Mouse (Mus musculus) limb, embryonic 10.5 days (tissue): Measurements from ENCODE around the gene Gtf2h4. TPM values are rescaled to one million over a fixed set of nuclear protein-coding genes. Genes with fewer than 3 reads are reported as not detected.

ENCODE experiments used
- DNase-seq: peaks from one replicate; pipeline ENCODE4 v3.0.0-alpha.2; 2017; ENCODE audit warnings: low spot score
- H3K27ac ChIP-seq: fragments of 300-500 bp; sonication (generic); 2 replicates; pipeline ENCODE4 v1.5.1; 2016; ENCODE audit warnings: mild to moderate bottlenecking
- H3K27me3 ChIP-seq: fragments of 300-500 bp; sonication (generic); 2 replicates; pipeline ENCODE4 v1.6.1; 2016; ENCODE audit warnings: low read depth, mild to moderate bottlenecking; ENCODE audit not compliant: poor library complexity, severe bottlenecking
- H3K36me3 ChIP-seq: fragments of 300-500 bp; sonication (generic); 2 replicates; pipeline ENCODE4 v1.6.1; 2016; ENCODE audit warnings: mild to moderate bottlenecking, moderate library complexity
- H3K4me1 ChIP-seq: fragments of 300-500 bp; sonication (generic); 2 replicates; pipeline ENCODE4 v1.6.1; 2016
- H3K4me3 ChIP-seq: fragments of 300-500 bp; sonication (generic); 2 replicates; pipeline ENCODE4 v1.5.1; 2016; ENCODE audit warnings: mild to moderate bottlenecking, moderate library complexity
- H3K9me3 ChIP-seq: fragments of 300-500 bp; sonication (generic); replicated peaks from 2 replicates; pipeline ENCODE4 v1.6.1; 2016; ENCODE audit warnings: mild to moderate bottlenecking
- WGBS: fragments of 180-500 bp; shearing (Covaris S2); methylation state at CpG from one replicate; pipeline ENCODE4 v1.1.7; 2016; 5-methylcytosine and 5-hydroxymethylcytosine counted together
- polyA plus RNA-seq: library from polyadenylated mRNA; unstranded; fragments of >200 nt; fragmentation: Nextera tagmentation; extraction: Ambion mirVana; gene quantifications from 2 replicates; pipeline ENCODE4 v1.2.1, GENCODE M21; 2016

The Gtf2h4 gene
- polyA plus RNA-seq, 1 experiment from 2014 or later, result 67.0 TPM

DNA sequence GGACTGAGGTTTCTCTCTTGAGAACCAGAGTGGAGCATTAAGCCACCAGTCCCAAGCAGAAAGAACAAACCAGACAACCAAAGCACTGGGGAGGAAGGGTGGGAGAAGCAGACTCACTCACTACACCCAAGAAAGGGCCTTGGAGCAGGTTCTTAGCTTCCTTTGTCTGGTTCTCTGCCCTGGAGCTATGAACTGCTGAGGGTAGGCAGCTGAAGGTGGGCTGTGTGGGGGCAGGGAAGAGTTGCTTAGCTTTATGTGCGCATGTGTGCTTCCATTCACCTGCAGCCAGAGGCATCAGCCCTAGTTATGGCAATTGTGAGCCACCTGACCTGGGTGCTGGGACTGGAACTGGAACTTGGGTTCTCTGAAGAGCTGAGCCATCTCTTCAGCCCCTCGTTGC lies 20.5 kb downstream of the Gtf2h4 start:
- WGBS, result 79% methylated on average over 2 of the region's 2 CpGs
- Histone ChIP-seq H3K9me3 (no peaks in the 10 kb centered on the region), H3K36me3 (peaks cover 37% of the 10 kb centered on the region), H3K27ac (no peak overlapping the region), H3K4me3 (no peak overlapping the region), H3K27me3 (no peaks in the 10 kb centered on the region), H3K4me1 (no peaks in the 10 kb centered on the region)
- no peak for DNase-seq

DNA sequence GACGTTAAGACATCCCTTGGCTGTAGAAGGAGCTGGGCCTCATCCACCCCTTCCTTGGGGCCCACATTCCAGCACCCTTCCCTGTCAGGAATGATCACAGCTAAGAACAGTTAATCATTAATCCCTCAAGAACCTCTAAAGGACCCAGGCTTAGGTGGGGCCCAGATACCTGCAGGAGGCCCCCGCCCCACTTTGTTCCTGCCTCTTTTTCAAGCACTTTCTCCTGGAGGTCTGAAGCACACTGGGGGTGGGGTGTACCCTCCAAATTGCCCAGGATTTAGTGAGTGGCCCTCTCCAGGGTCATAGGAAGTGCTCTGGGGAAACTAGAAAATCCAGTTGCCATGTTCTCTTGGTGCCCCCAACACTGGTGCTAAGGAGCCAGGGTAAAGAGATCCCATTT lies 24.1 kb downstream of the Gtf2h4 start:
- DNase-seq, result no peak

DNA sequence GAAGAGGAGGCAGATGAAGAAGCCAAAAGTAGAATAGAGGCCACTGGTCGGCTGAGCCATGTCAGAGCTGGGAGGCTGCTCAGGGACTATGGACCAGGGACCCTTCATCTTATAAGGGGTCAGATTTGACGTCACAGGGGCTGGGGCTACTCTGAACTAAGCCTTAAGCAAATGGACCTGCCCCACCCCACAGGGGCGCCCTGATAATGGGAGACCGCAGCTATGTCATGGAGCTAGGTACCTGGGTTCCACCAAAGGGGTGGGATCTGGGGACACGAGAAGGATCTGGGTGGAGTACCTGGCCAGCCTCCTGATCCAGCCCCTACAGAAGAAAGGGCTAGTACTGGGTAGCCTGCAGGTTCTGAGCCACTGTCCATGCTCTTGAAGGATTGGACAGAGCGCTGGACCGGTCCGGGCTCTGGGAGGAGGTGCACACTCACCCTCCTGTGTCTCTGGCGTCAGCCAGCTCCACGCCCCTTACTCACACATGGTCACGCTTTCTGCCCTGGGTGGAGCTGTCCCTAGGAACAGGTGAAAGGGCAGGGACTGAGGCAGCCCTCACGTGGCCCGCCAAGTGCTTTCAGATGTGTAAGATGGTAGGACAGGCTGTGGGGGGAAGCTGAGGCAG lies 29.8 kb downstream of the Gtf2h4 start, which contains the start of gene Mucl3:
Gene Mucl3, minus strand, starts transcription at position 87 of the 628 bp plus-strand sequence.
- Histone ChIP-seq H3K27me3 (peaks cover 13% of the 10 kb centered on the region; the same call in 1 of the 2 replicates), H3K4me1 (no peaks in the 10 kb centered on the region), H3K4me3 (no peak within 1 kb of the TSS), H3K9me3 (no peaks in the 10 kb centered on the region), H3K27ac (no peak within 1 kb of the TSS), H3K36me3 (no peaks in the 10 kb centered on the region)
- DNase-seq, result no peak
- 76% methylated on average over 13 of the region's 13 CpGs for WGBS

More for the DNA sequence above, 24.1 kb downstream of the Gtf2h4 start:
- no peaks in the 10 kb centered on the region for H3K4me1 ChIP-seq
- no peaks in the 10 kb centered on the region; the same call in 1 of the 2 replicates for H3K36me3 ChIP-seq
- H3K27ac ChIP-seq, result no peak overlapping the region
- H3K4me3 ChIP-seq, result no peak overlapping the region
- 71% methylated on average over 2 of the region's 2 CpGs for WGBS
- H3K27me3 ChIP-seq, result no peaks in the 10 kb centered on the region
- no peaks in the 10 kb centered on the region for H3K9me3 ChIP-seq

DNA sequence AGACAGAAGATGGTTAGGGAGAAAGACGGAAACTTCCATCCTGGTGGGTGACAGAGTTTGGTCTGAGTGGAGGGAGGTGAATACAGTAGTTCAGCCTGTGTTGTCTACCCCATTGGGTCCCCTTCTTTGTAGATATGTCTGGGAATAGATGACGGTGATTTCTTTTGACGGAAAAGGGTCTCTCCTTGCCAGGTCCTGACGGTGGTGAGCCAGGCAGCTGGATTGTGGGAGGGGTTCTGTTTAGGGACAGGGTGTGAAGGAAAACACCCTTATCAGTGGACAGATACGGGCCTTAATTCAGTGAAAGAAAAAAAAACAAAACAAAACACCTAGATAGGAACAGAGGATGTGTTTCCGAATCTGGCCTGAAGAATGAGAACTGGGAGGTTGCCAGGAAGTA lies 34.2 kb downstream of the Gtf2h4 start:
- no peak overlapping the region for H3K4me3 ChIP-seq
- no peak for DNase-seq
- WGBS, result 80% methylated on average over 6 of the region's 6 CpGs
- no peak overlapping the region for H3K27ac ChIP-seq
- peaks cover 32% of the 10 kb centered on the region for H3K27me3 ChIP-seq
- no peaks in the 10 kb centered on the region for H3K36me3 ChIP-seq
- H3K4me1 ChIP-seq, result peaks cover 4% of the 10 kb centered on the region
- H3K9me3 ChIP-seq, result no peaks in the 10 kb centered on the region

DNA sequence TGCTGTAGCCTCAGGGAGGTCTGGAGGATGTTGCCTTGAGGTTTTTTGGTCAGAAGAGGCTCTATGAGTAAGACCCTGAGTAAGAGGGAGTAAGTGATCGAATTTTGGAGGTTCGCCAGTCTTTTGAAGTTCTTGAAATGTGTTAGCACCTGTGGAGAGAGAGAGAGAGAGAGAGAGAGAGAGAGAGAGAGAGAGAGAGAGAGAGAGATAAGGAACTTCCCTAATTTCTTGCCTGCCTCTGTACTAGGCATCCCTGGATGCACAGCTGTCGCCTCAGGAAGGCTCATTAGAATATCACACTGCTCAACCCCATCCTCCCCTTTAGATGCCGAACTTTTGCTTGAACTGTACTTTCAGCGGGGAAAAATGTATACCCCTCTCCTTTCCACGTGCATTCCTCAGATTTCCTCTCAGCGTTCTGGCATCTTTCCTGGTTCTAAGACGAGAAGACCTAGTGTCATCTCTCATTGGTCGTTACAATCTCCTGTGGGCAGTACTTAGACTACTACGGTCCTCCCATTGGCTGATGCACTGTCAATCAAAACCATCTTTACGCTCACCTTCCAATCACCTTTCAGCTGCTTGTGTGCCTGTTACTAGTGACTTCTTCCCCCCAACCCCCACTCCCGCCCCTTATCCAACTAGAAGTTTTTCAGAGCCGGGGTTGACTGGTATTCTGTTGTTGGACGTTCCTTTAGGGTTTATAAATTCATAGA lies 34.9 kb downstream of the Gtf2h4 start:
- WGBS, result 24% methylated on average over 14 of the region's 14 CpGs
- peak; percentile 50 for DNase-seq
- Histone ChIP-seq H3K9me3 (no peaks in the 10 kb centered on the region), H3K36me3 (no peaks in the 10 kb centered on the region), H3K27me3 (peaks cover 27% of the 10 kb centered on the region), H3K27ac (no peak overlapping the region), H3K4me3 (peak overlapping the region; percentile 24; the same call in 1 of the 2 replicates), H3K4me1 (peaks cover 4% of the 10 kb centered on the region)

DNA sequence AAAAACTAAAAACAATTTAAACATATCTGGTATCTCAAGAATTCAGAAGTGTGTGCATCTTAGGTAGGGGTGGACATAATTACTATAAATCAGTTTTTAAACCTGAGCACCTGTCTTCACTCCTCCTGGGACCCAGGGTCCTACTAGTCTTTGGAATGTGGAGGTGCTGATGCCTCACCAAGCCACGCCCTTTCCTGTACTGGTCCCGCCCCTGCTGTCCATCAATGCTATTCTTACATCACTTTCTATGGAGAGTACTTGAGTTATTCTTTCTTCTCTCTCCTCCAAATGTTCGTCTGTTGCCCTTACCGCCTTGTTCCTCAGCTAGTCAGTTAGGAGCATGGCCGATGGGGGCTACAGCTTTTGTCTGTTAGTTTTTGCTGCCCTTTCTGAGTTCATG lies 37.2 kb downstream of the Gtf2h4 start:
- peaks cover 20% of the 10 kb centered on the region for H3K27me3 ChIP-seq
- no peaks in the 10 kb centered on the region for H3K36me3 ChIP-seq
- H3K27ac ChIP-seq, result no peak overlapping the region
- no peaks in the 10 kb centered on the region for H3K9me3 ChIP-seq
- H3K4me3 ChIP-seq, result no peak overlapping the region
- 42% methylated on average over 5 of the region's 5 CpGs for WGBS
- H3K4me1 ChIP-seq, result peaks cover 4% of the 10 kb centered on the region
- DNase-seq, result no peak

DNA sequence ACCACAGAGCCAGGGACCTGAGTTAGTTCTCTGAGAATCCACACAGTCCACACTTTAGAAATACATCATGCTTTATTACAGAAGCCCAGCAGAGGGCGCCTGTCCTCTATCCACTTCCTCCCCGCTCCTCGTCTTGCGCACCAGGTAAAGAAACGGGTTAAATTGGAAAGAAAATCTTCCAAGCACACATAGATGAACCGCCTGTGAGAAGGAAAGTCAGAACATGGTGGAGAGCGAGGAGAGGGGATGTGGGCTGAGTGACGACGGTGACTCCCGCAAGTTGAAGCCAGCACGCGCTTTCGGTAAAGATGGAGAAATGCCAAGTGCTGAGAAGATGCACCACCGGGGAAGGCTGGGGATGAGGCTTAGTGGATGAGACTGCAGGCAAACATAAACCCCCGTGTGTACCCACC lies 37.8 kb downstream of the Gtf2h4 start:
- Histone ChIP-seq H3K4me1 (peaks cover 4% of the 10 kb centered on the region), H3K4me3 (peak overlapping the region; percentile 42), H3K9me3 (no peaks in the 10 kb centered on the region), H3K27me3 (peaks cover 19% of the 10 kb centered on the region), H3K27ac (no peak overlapping the region), H3K36me3 (no peaks in the 10 kb centered on the region)
- DNase-seq, result peak; percentile 79
- WGBS, result 6% methylated on average over 15 of the region's 15 CpGs

DNA sequence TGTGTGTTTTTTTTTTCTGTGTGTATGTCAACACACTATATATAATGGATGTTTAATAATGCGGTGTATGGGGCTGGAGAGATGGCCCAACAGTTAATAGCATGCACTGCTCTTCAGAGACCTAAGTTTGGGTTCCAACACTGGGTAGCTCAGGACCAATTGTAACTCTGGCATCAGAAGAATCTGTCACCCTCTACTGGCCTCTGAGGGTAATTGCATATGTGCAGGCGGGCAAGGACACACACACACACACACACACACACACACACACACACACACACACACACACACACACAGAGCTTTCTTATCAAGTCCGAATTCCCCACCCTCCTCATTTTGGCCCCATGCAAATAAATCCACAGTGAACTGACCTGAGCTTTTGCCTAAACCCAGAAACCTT lies 38.3 kb downstream of the Gtf2h4 start:
- Histone ChIP-seq H3K27ac (no peak overlapping the region), H3K36me3 (no peaks in the 10 kb centered on the region), H3K4me1 (peaks cover 4% of the 10 kb centered on the region), H3K27me3 (peaks cover 19% of the 10 kb centered on the region), H3K9me3 (no peaks in the 10 kb centered on the region), H3K4me3 (no peak overlapping the region)
- 79% methylated on average over 3 of the region's 3 CpGs for WGBS
- no peak for DNase-seq

DNA sequence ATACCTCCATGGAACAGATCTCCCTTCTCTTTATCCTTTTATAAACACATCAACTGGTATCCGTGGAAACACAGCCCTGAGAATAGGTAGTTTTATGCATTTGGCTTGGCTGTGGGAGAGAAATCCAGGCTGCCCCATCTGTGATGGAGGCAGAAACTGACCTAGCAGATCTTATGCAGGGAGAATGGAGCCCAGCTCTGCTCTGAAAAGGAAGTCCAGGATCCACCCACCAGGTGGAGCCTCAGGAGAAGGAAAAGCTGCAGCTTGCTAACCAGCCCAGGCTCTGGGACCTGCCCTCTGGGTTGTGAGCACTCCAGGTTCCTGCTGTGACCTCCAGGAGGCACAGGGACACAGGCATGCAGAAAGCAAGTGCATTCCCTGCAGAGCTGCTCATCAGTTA lies 39.5 kb downstream of the Gtf2h4 start:
- WGBS, result 37% methylated on average over 1 of the region's 1 CpGs
- no peak overlapping the region for H3K4me3 ChIP-seq
- H3K36me3 ChIP-seq, result no peaks in the 10 kb centered on the region
- no peak for DNase-seq
- peaks cover 19% of the 10 kb centered on the region for H3K27me3 ChIP-seq
- no peak overlapping the region for H3K27ac ChIP-seq
- H3K4me1 ChIP-seq, result peaks cover 4% of the 10 kb centered on the region
- H3K9me3 ChIP-seq, result no peaks in the 10 kb centered on the region

DNA sequence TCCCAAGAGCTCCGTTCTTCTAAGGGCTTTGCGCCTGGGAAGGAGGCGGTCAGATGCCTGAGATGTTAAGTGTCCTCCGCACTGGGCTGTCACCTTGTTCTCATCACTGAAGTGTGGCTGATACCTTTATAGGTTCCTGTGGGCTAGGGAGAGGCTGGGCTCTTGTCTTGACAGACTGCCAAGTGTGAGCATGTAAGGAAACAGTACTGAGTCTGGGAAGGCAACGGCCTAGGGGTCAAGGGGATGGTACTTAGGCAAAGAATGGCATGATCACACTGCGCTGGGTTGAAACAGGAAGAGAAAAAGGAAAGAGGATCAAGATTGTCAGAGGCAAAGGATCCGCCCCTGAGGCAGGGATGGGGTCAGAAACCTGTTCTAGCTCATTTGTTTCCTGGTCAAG lies 47.0 kb downstream of the Gtf2h4 start, which contains the start of gene Gm9573:
Gene Gm9573, minus strand, starts transcription at position 101 of the 400 bp plus-strand sequence.
- 86% methylated on average over 7 of the region's 7 CpGs for WGBS
- DNase-seq, result no peak
- Histone ChIP-seq H3K9me3 (no peaks in the 10 kb centered on the region), H3K36me3 (no peaks in the 10 kb centered on the region), H3K27me3 (no peaks in the 10 kb centered on the region), H3K4me3 (no peak within 1 kb of the TSS), H3K27ac (no peak within 1 kb of the TSS), H3K4me1 (no peaks in the 10 kb centered on the region)

Other genes starting within 250 kb of the Gtf2h4 start
- 2.6 and 3.8 TPM in 2 replicates for gene H2-Q6, start 248.9 kb downstream of the Gtf2h4 start, polyA plus RNA-seq
- 24.7 and 28.4 TPM in 2 replicates for gene H2-Q7, start 234.6 kb downstream of the Gtf2h4 start, polyA plus RNA-seq
- gene H2-Q10, start 203.7 kb downstream of the Gtf2h4 start, polyA plus RNA-seq, result 0.51 and 0.53 TPM in 2 replicates
- gene Pou5f1, start 167.7 kb downstream of the Gtf2h4 start, polyA plus RNA-seq, result not detected in 2 replicates
- 38.8 and 52.0 TPM in 2 replicates for gene Tcf19, start 156.9 kb downstream of the Gtf2h4 start, polyA plus RNA-seq
- 24.9 and 25.5 TPM in 2 replicates for gene Cchcr1, start 156.6 kb downstream of the Gtf2h4 start, polyA plus RNA-seq
- 1.4 TPM in 2 replicates for gene Psors1c2, start 140.5 kb downstream of the Gtf2h4 start, polyA plus RNA-seq
- not detected in 2 replicates for gene Cdsn, start 121.6 kb downstream of the Gtf2h4 start, polyA plus RNA-seq
- gene 2300002M23Rik, start 106.3 kb downstream of the Gtf2h4 start, polyA plus RNA-seq, result not detected in 2 replicates
- gene Sfta2, start 72.2 kb downstream of the Gtf2h4 start, polyA plus RNA-seq, result not detected in 2 replicates
- not detected in 2 replicates for gene Gm9573, start 47.1 kb downstream of the Gtf2h4 start, polyA plus RNA-seq
- 0.08 and 0.24 TPM in 2 replicates for gene Mucl3, start 30.0 kb downstream of the Gtf2h4 start, polyA plus RNA-seq
- 21.1 and 21.5 TPM in 2 replicates for gene Vars2, start 6.1 kb downstream of the Gtf2h4 start, polyA plus RNA-seq
- gene Ddr1, start 30.9 kb upstream of the Gtf2h4 start, polyA plus RNA-seq, result 18.3 and 21.9 TPM in 2 replicates
- 4.5 and 5.5 TPM in 2 replicates for gene Ier3, start 147.9 kb upstream of the Gtf2h4 start, polyA plus RNA-seq
- 43.0 and 49.7 TPM in 2 replicates for gene Flot1, start 149.5 kb upstream of the Gtf2h4 start, polyA plus RNA-seq
- gene Tubb5, start 164.6 kb upstream of the Gtf2h4 start, polyA plus RNA-seq, result 1,509 and 1,575 TPM in 2 replicates
- 23.2 and 27.3 TPM in 2 replicates for gene Mdc1, start 167.8 kb upstream of the Gtf2h4 start, polyA plus RNA-seq
- 61.7 and 67.1 TPM in 2 replicates for gene Nrm, start 187.6 kb upstream of the Gtf2h4 start, polyA plus RNA-seq
- gene Ppp1r18, start 191.9 kb upstream of the Gtf2h4 start, polyA plus RNA-seq, result 21.4 and 22.1 TPM in 2 replicates
- 58.4 and 62.4 TPM in 2 replicates for gene Dhx16, start 206.1 kb upstream of the Gtf2h4 start, polyA plus RNA-seq
- gene 2310061I04Rik, start 223.7 kb upstream of the Gtf2h4 start, polyA plus RNA-seq, result 23.2 and 27.6 TPM in 2 replicates
- 104 and 131 TPM in 2 replicates for gene Atat1, start 236.3 kb upstream of the Gtf2h4 start, polyA plus RNA-seq
- 87.6 and 122 TPM in 2 replicates for gene Mrps18b, start 242.7 kb upstream of the Gtf2h4 start, polyA plus RNA-seq
- 52.9 and 63.4 TPM in 2 replicates for gene Ppp1r10, start 242.7 kb upstream of the Gtf2h4 start, polyA plus RNA-seq